Mouse (Mus musculus): ENCODE measurements at regions not wholly inside any gene's neighbourhood (a gene's known extent, or its start where the extent isn't known, plus 50 kb on each side); places are given as distances from the start of the nearest gene placed in this dataset.
"Not testable (repeated sequence)": the region's sequence is repeated elsewhere in the genome, so short reads cannot be mapped to it uniquely, and the experiment has no call there.

DNA sequence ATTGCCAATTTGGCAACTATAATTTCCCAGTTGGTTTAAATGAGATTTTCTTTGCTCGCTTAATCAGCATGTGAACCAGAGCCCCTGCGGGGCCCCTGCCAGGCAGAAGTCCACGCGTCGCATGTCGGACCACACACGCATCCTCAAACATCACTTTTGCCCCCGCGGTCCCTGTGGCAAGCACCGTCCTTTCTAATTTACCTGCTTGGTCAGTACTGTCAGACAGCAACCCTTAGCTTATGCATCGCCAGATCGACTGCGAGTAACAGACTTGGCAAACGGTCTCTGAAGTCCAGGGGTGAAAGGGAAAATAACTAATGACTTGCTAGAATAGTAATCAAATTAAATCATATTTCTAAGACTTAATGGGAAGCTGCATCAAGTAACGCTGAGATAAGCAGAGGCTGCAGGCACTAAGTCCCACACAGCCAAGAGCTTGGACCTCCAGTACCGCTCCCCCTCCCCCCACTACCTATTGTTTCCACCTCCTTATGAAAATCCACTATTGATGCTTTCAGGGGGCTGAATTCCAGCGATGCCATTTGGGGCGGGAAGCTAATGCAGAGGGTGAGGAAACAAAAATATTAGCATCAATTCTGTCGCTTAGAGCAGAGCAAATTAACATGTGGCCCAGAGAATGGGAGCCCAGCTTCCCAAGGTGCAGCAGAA is 142.0 kb upstream of the Cntnap4 start:
- DNase-seq = no peak

GRCm38 (mm10) chr8:112411968-112412367 is 157.9 kb upstream of the Cntnap4 start:
- no peak for DNase-seq

DNA sequence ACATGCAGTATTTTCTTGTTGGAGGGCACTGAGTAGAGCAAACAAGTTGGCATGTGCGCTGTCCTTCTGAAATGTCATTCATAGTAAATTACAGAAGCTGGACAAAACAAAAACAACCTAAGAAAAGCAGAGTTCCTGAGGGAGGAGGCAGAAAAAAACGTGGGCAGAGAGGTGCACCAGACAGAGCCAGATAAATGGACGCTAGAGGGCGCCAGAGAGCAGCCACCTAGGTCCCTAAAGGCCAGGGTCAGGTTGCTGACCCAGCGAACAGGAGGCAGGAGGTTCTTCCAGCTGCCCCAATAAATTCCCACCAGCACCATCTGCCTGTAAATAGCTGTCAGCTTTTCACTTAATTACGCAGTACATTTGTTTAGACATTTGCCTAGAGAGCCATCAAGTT is 158.6 kb upstream of the Cntnap4 start:
- DNase-seq = peak; percentile 23

GRCm38 (mm10) chr8:112408211-112408735 is 161.6 kb upstream of the Cntnap4 start:
- no peak for DNase-seq

DNA sequence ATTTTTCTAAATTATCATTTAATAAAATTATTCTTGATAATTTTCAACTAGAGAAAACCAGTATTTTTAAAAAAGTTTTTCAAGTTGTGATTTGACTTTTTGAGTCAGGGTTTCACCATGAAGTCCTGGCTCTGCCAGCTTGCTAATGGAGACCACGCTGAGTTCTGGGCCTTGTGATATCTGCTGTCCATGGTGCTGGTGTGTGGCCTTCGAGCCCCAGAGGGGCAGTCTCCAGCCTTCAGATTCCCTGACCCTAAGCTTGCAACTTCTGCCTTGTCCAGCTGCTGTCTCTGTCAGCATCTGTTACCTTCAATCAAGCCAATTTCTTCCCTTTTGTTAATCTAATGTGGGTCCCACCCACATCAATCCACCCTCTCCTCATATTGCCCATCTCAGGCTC is 165.8 kb upstream of the Cntnap4 start:
- DNase-seq = no peak

- DNase-seq = no peak
Observed at GRCm38 (mm10) chr8:112397438-112397837, 172.4 kb upstream of the Cntnap4 start.

DNA sequence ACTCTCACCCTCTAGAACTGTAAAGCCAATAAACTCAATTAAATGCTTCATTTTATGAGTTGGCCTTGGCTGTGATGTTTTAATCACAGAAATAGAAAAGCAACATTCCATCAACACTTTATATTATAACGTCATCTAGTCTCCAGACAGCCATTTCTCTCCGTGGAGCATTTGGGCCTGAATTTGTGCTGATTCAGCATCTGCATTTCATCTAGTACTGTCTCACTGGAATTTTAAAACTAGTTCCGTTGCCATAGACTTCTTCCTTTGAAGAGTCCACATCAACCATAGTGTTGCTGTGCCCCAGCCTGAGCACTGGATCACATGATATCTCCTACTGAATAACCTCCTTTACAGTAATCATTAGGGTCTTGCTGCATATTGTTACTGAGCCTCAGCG is 179.7 kb upstream of the Cntnap4 start:
- DNase-seq = no peak

DNA sequence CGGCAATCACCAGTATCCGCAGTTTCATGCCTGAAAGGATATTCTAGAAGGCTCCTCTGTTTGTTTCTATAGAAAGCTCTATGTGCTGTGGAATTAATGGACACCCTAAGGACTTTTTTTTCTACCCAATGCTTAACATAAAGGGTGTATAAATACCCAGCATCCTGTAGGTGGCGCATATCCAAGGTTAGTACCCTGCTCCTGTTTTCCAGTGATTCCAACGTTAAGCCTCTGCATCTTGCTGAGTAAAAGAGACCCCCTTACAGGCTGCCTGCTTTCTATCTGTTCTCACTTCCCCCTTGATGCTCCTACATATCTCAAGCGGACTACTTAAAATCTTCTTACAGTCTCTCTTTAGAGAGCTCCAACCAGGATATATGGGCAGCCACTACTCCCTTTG is 221.5 kb upstream of the Cntnap4 start:
- no peak for DNase-seq

DNA sequence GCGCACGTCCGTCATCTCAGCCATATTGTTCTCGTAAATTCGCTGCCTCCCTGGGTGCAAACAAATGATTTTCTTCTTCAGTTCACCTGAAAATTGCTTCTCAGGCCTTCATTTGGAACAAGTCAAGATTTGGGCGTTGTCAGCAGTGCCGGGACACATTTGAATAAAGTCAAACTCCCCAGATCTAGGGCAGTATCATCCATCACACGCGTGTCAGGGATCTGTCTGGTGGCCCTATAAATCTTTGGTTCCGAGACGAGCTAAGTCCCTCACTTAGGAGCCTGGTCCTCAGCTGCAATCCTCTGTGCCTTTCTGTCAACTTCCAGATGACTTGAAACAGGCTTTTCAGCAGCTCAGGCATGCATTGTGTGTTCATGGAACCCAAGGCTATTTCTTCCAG is 236.7 kb upstream of the Cntnap4 start:
- no peak for DNase-seq

DNA sequence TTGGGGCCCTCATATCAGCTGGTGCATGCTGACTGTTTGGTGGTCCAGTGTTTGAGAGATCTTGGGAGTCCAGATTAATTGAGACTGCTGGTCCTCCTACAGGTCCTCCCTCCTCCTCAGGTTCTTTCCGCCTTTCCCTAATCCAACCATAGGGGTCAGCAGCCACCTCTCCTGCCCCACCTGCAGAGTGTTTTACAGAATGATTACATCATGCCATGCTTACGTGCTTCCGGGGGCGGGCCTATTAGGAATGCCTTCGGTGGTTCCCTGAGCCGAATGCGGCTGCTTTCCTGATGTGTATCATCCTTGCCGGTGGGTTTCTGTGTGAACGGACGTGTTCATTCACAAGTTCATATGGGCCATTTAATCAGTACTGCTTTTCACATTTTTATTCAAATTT is 237.8 kb upstream of the Cntnap4 start:
- no peak for DNase-seq

- no peak for DNase-seq
Observed at GRCm38 (mm10) chr8:112309816-112310215, 260.0 kb upstream of the Cntnap4 start.

DNA sequence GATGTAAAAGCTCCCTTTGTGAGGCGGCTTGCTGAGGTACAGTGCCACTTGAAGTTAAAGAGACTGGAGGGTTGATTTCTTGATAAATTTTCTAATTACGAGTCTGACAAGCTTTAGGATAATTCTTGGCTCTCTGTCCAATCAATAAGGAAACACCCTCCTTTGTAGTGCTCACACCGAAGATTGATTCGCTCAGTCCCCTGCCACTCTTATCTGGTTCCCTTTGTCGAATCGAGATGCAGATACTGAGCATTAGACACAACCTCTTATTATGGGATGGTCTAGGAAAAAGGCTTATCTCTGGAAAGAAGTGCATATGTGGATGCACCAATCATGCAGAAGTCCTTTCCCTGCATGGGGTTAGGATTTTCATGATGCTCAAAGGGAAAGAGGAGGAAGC is 261.5 kb upstream of the Cntnap4 start:
- DNase-seq = no peak

DNA sequence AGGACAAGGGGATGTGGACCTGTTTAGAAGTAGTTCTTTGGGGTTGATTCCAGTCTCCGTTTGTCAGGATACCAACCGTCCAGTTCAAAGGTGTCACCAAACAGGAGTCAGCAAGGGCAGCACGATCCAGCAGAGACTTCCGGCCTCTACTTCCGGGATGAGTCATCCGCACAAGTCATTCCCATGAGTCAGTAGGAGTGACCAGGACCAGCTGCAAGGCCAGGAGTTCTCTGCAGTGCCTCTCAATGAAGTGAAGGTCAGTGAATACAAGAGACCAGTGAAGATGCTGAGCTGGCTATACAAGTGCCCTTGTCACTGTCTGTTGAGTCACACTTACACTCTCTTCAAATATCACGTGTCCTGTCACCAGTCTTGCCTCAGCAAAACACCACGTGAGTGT is 272.8 kb upstream of the Cntnap4 start:
- DNase-seq = no peak

GRCm38 (mm10) chr8:112283316-112283715 is 268.5 kb upstream of the Gm6793 start:
- DNase-seq = no peak

- DNase-seq = no peak
Observed at GRCm38 (mm10) chr8:112269598-112269997, 254.8 kb upstream of the Gm6793 start.

GRCm38 (mm10) chr8:112269214-112269566 is 254.4 kb upstream of the Gm6793 start:
- no peak for DNase-seq

DNA sequence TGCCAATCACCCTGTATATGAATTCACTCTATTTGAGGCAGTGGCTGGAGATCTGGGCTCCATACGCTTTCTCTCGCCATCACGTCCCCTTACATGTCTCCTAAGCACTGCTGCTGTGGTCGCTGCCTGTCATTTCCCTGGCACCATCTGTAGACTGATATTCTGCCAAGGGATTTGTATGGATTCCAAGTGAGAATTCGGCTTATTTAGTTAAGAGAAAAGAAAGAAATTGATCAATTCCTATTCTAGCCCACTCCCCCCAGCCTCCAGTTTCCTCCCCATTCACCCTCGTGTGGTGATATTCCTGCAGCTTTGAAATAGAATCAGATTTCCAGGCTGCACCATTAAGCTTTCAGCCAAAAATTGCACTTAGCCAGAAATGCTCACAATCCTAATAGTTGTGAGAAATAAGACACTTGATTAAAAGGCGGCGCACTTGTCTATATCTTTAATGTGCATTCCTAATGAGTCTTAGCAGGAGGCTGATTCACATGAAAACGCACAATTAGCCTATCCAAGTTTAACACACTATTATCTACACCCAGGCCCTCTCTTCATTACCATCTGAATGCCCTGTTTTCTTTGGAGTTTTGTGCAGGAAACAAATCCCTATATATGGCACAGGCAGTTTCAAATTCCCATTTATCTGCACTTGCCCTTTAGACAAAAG is 253.8 kb upstream of the Gm6793 start:
- no peak for DNase-seq

GRCm38 (mm10) chr8:112257922-112258475 is 243.2 kb upstream of the Gm6793 start:
- DNase-seq = no peak

GRCm38 (mm10) chr8:112257311-112257894 is 242.6 kb upstream of the Gm6793 start:
- no peak for DNase-seq

GRCm38 (mm10) chr8:112246629-112247028 is 231.8 kb upstream of the Gm6793 start:
- DNase-seq = not testable (repeated sequence)

GRCm38 (mm10) chr8:112238681-112239080 is 223.8 kb upstream of the Gm6793 start:
- DNase-seq = no peak

- DNase-seq = not testable (repeated sequence)
Observed at GRCm38 (mm10) chr8:112236751-112237150, 221.9 kb upstream of the Gm6793 start.

DNA sequence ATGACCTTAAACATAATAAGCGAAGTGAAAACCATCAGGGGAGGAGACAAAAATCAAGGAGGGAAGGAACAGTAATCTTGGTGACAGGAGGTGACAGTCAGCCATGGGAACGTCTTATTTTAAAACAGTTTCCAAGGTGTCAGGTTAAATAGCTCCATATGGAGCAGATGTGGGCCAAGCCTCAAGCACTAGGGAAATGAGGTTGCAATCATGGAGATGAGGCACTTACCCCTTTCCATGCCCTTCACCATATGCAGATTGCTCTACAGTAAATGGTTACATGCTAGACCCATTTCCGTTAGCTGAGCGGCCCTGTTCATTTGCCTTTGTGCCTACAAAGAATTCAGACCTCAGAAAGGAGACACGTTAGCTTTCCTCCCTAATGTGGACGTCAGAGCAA is 204.8 kb upstream of the Gm6793 start:
- no peak for DNase-seq

- no peak for DNase-seq
Observed at GRCm38 (mm10) chr8:112212170-112212569, 197.3 kb upstream of the Gm6793 start.
